Mouse (Mus musculus) MEL (cell line): Measurements from ENCODE around the gene Srcap. TPM values are rescaled to one million over a fixed set of nuclear protein-coding genes. Genes with fewer than 3 reads are reported as not detected.

ENCODE experiments used
- DNase-seq: peaks from one replicate; pipeline ENCODE4 v3.0.0; 2011; ENCODE audit warnings: low read depth, low spot score
- H3K27ac ChIP-seq: 2 replicates; pipeline ENCODE4 v1.5.1; 2012; ENCODE audit warnings: low read depth, mild to moderate bottlenecking, control low read depth, low read length, moderate library complexity; ENCODE audit not compliant: control insufficient read depth
- H3K27me3 ChIP-seq, 2 experiments: fragments of 150-350 bp in 1 of 2; sonication (generic) in 1 of 2; 2 replicates each; pipeline ENCODE4 v1.6.1; 2012; ENCODE audit warnings: low read length in 2 of 2, mild to moderate bottlenecking in 2 of 2, improper control_type of control experiment in 1 of 2, moderate library complexity in 1 of 2; ENCODE audit not compliant: insufficient read depth in 2 of 2, control insufficient read depth in 1 of 2
- H3K36me3 ChIP-seq, 2 experiments: 2 replicates each; pipeline ENCODE4 v1.6.1; 2012 to 2014; ENCODE audit warnings: low read length in 2 of 2, improper control_type of control experiment in 1 of 2, inconsistent platforms in 1 of 2, mild to moderate bottlenecking in 1 of 2; ENCODE audit not compliant: insufficient read depth in 2 of 2, control insufficient read depth in 1 of 2
- H3K4me1 ChIP-seq, 2 experiments: fragments of 150-350 bp in 1 of 2; sonication (generic) in 1 of 2; 2 replicates each; pipeline ENCODE4 v1.6.1; 2012; ENCODE audit warnings: low read length in 2 of 2, improper control_type of control experiment in 1 of 2, mild to moderate bottlenecking in 1 of 2; ENCODE audit not compliant: insufficient read depth in 2 of 2, control insufficient read depth in 1 of 2
- H3K4me3 ChIP-seq, 2 experiments: fragments of 150-350 bp in 1 of 2; sonication (generic) in 1 of 2; 2 replicates each; pipeline ENCODE4 v1.5.1; 2012; ENCODE audit warnings: low read depth in 2 of 2, low read length in 2 of 2, mild to moderate bottlenecking in 2 of 2, moderate library complexity in 2 of 2, control low read depth in 1 of 2, improper control_type of control experiment in 1 of 2; ENCODE audit not compliant: control insufficient read depth in 1 of 2, insufficient read depth in 1 of 2
- H3K79me2 ChIP-seq: 2 replicates; pipeline ENCODE4 v1.6.1; 2012; ENCODE audit warnings: mild to moderate bottlenecking, low read length, moderate library complexity; ENCODE audit not compliant: control insufficient read depth, poor library complexity, insufficient read depth
- H3K9ac ChIP-seq: 2 replicates; pipeline ENCODE4 v1.6.1; 2012; ENCODE audit warnings: low read depth, mild to moderate bottlenecking, control low read depth, low read length, moderate library complexity; ENCODE audit not compliant: control insufficient read depth, poor library complexity, severe bottlenecking
- H3K9me3 ChIP-seq: fragments of 150-350 bp; sonication (generic); replicated peaks from 2 replicates; pipeline ENCODE4 v1.6.1; 2012; ENCODE audit warnings: mild to moderate bottlenecking, low read length, improper control_type of control experiment, moderate library complexity; ENCODE audit not compliant: insufficient read depth
- EP300 ChIP-seq, 2 experiments: IDR thresholded peaks; 2 replicates each; pipeline ENCODE4 v1.6.1; 2011; ENCODE audit warnings: improper control_type of control experiment in 2 of 2, low read length in 2 of 2, low read depth in 1 of 2, mild to moderate bottlenecking in 1 of 2
- ETS1 ChIP-seq: IDR thresholded peaks from 2 replicates; pipeline ENCODE4 v1.6.1; 2012; ENCODE audit warnings: low read depth, mild to moderate bottlenecking, inconsistent platforms, low read length, improper control_type of control experiment, moderate library complexity
- GATA1 ChIP-seq: IDR thresholded peaks from 2 replicates; pipeline ENCODE4 v1.6.1; 2011; ENCODE audit warnings: low read depth, low read length, improper control_type of control experiment
- MAFK ChIP-seq: IDR thresholded peaks from 2 replicates; pipeline ENCODE4 v1.6.1; 2011; ENCODE audit warnings: low read depth, mild to moderate bottlenecking, low read length, improper control_type of control experiment, borderline replicate concordance
- MEF2A ChIP-seq: IDR thresholded peaks from 2 replicates; pipeline ENCODE4 v1.6.1; 2014; ENCODE audit warnings: low read depth, mild to moderate bottlenecking, inconsistent platforms, low read length, improper control_type of control experiment; ENCODE audit not compliant: poor library complexity, insufficient replicate concordance, severe bottlenecking; ENCODE audit errors: extremely low read depth
- MXI1 ChIP-seq: IDR thresholded peaks from 2 replicates; pipeline ENCODE4 v1.6.1; 2011; ENCODE audit warnings: mild to moderate bottlenecking, low read depth, low read length, improper control_type of control experiment
- MYB ChIP-seq: IDR thresholded peaks from 2 replicates; pipeline ENCODE4 v1.6.1; 2011; ENCODE audit warnings: mild to moderate bottlenecking, low read depth, low read length, improper control_type of control experiment
- POLR2AphosphoS5 ChIP-seq: IDR thresholded peaks from 2 replicates; pipeline ENCODE4 v1.6.1; 2012; ENCODE audit warnings: low read depth, borderline replicate concordance, mild to moderate bottlenecking, inconsistent platforms, low read length, moderate library complexity, mixed read lengths
- SIN3A ChIP-seq: IDR thresholded peaks from 2 replicates; pipeline ENCODE4 v1.6.1; 2012; ENCODE audit warnings: low read length, improper control_type of control experiment, inconsistent platforms
- SMC3 ChIP-seq: IDR thresholded peaks from 2 replicates; pipeline ENCODE4 v1.6.1; 2011; ENCODE audit warnings: low read depth, low read length, improper control_type of control experiment
- TAL1 ChIP-seq: IDR thresholded peaks from 2 replicates; pipeline ENCODE4 v1.6.1; 2012; ENCODE audit warnings: mild to moderate bottlenecking, inconsistent platforms, low read length, moderate library complexity, mixed read lengths
- TCF12 ChIP-seq: IDR thresholded peaks from 2 replicates; pipeline ENCODE4 v1.6.1; 2014; ENCODE audit warnings: low read depth, mild to moderate bottlenecking, inconsistent platforms, low read length, improper control_type of control experiment, moderate library complexity
- UBTF ChIP-seq: IDR thresholded peaks from 2 replicates; pipeline ENCODE4 v1.6.1; 2012; ENCODE audit warnings: low read depth, mild to moderate bottlenecking, inconsistent platforms, low read length, improper control_type of control experiment, moderate library complexity, borderline replicate concordance; ENCODE audit not compliant: insufficient read depth
- USF2 ChIP-seq, 2 experiments: IDR thresholded peaks; 2 replicates each; pipeline ENCODE4 v1.6.1; 2011 to 2012; ENCODE audit warnings: improper control_type of control experiment in 2 of 2, low read length in 2 of 2, borderline replicate concordance in 1 of 2, inconsistent platforms in 1 of 2, low read depth in 1 of 2, mild to moderate bottlenecking in 1 of 2; ENCODE audit not compliant: insufficient read depth in 1 of 2
- ZKSCAN1 ChIP-seq: IDR thresholded peaks from 2 replicates; pipeline ENCODE4 v1.6.1; 2012; ENCODE audit warnings: low read depth, mild to moderate bottlenecking, inconsistent platforms, low read length, improper control_type of control experiment, moderate library complexity
- ZNF384 ChIP-seq: IDR thresholded peaks from 2 replicates; pipeline ENCODE4 v1.6.1; 2012; ENCODE audit warnings: low read depth, mild to moderate bottlenecking, inconsistent platforms, low read length, improper control_type of control experiment
- polyA plus RNA-seq, 2 experiments: library from polyadenylated mRNA; stranded (reverse) in 1 of 2; unstranded in 1 of 2; fragments of >175 nt in 1 of 2; fragments of >200 nt in 1 of 2; gene quantifications; 2 replicates each; pipeline versions ENCODE4 v1.2.1 to v1.2.4; 2012; ENCODE audit warnings: low replicate concordance in 2 of 2, low read depth in 1 of 2; ENCODE audit not compliant: insufficient read length in 2 of 2, insufficient read depth in 1 of 2, missing spikeins in 1 of 2
- total RNA-seq: library from RNA; depleted of rRNA; stranded (reverse); fragments of 300-350 nt; gene quantifications from 2 replicates; pipeline ENCODE4 v1.2.3, GENCODE M21; 2012

The Srcap gene
- total and polyA plus RNA-seq, 3 experiments, result 20.3 to 45.1 (median 34.3) TPM

GRCm38 (mm10) chr7:127585031-127585430 is 73.2 kb downstream of the Srcap start:
- TF ChIP-seq UBTF (no peak), POLR2AphosphoS5 (no peak), ETS1 (no peak), MEF2A (no peak)
- H3K4me3 ChIP-seq, result no peak overlapping the region
- peaks cover 6 to 33% of the 10 kb centered on the region in 2 experiments; a peak in 3 of 4 replicates for H3K4me1 ChIP-seq
- DNase-seq, result no peak
- 0 out of 2 replicates have a peak overlapping the region, but pooled peaks have one; percentile 35 for H3K27ac ChIP-seq
- no peaks in the 10 kb centered on the region for H3K9me3 ChIP-seq
- no peak overlapping the region for H3K9ac ChIP-seq
- no peaks in the 10 kb centered on the region for H3K27me3 ChIP-seq
- H3K36me3 ChIP-seq, result peaks cover 0 to 30% of the 10 kb centered on the region in 2 experiments; a peak in 2 of 4 replicates
- H3K79me2 ChIP-seq, result peaks cover 12% of the 10 kb centered on the region

GRCm38 (mm10) chr7:127586149-127586548 is 74.4 kb downstream of the Srcap start:
- Histone ChIP-seq H3K9ac (no peak overlapping the region), H3K36me3 (peaks cover 0 to 30% of the 10 kb centered on the region in 2 experiments; a peak in 2 of 4 replicates), H3K4me3 (no peak overlapping the region), H3K4me1 (peaks cover 6 to 33% of the 10 kb centered on the region in 2 experiments; a peak in 3 of 4 replicates), H3K27me3 (no peaks in the 10 kb centered on the region), H3K79me2 (peaks cover 12% of the 10 kb centered on the region), H3K9me3 (no peaks in the 10 kb centered on the region), H3K27ac (peak overlapping the region; percentile 35)
- DNase-seq, result peak; percentile 76
- peak; percentile 86 for TF ChIP-seq TCF12
- no peak for TF ChIP-seq USF2 (IDR thresholded peaks at IDR 0.05; ENCODE audit: borderline replicate concordance in 1 of 2, insufficient read depth in 1 of 2, low read depth in 1 of 2, low read length in 2 of 2)
- TF ChIP-seq MXI1, result peak; percentile 31; the same call in 1 of the 2 replicates
- TF ChIP-seq MEF2A, result no peak
- TF ChIP-seq SIN3A, result peak; percentile 58; the same call in 1 of the 2 replicates
- 0 out of 2 replicates have a peak, but pooled peaks have one; percentile 18 for TF ChIP-seq SMC3
- peak; percentile 82 to 90 for TF ChIP-seq EP300 (IDR thresholded peaks at IDR 0.05; ENCODE audit: low read depth in 1 of 2, low read length in 2 of 2)
- TF ChIP-seq GATA1, result peak; percentile 79
- peak; percentile 82 for TF ChIP-seq TAL1
- TF ChIP-seq MAFK, result no peak
- TF ChIP-seq ETS1, result 0 out of 2 replicates have a peak, but pooled peaks have one; percentile 35

- TF ChIP-seq ZKSCAN1, result no peak
- no peak for TF ChIP-seq ETS1
- no peak for TF ChIP-seq MYB
- TF ChIP-seq ZNF384, result no peak
- Histone ChIP-seq H3K9me3 (no peaks in the 10 kb centered on the region), H3K4me3 (peak overlapping the region in 1 of 2 experiments; percentile 59; a peak in 2 of 4 replicates), H3K27ac (no peak overlapping the region), H3K27me3 (no peaks in the 10 kb centered on the region), H3K4me1 (peaks cover 6 to 33% of the 10 kb centered on the region in 2 experiments; a peak in 3 of 4 replicates), H3K79me2 (peaks cover 12% of the 10 kb centered on the region), H3K9ac (peak overlapping the region; percentile 59), H3K36me3 (peaks cover 1 to 30% of the 10 kb centered on the region in 2 experiments; a peak in 2 of 4 replicates)
- DNase-seq, result no peak
These were observed 75.4 kb downstream of the Srcap start for GRCm38 (mm10) chr7:127587196-127587595.
